Mouse (Mus musculus) liver, embryonic 11.5 days (tissue): ENCODE data around the gene Snd1. TPM values are rescaled to one million over a fixed set of nuclear protein-coding genes. Genes with fewer than 3 reads are reported as not detected.
"Not testable (repeated sequence)": the region's sequence is repeated elsewhere in the genome, so short reads cannot be mapped to it uniquely, and the experiment has no call there.

Experiments
- ATAC-seq: fragments of 200-750 bp; cut with Nextera tagmentation; replicated peaks from 2 replicates; pipeline ENCODE4 v1.8.0; 2017; ENCODE audit warnings: moderate number of reproducible peaks, mild to moderate bottlenecking, moderate TSS enrichment, moderate library complexity; ENCODE audit not compliant: low FRiP score
- DNase-seq: peaks from one replicate; pipeline ENCODE4 v3.0.0-alpha.2; 2017; ENCODE audit warnings: low spot score
- H3K27ac ChIP-seq: fragments of 300-500 bp; sonication (generic); 2 replicates; pipeline ENCODE4 v1.5.1; 2014; ENCODE audit warnings: mild to moderate bottlenecking, low read depth, low read length, control low read depth
- H3K27me3 ChIP-seq: fragments of 300-500 bp; sonication (generic); replicated peaks from 2 replicates; pipeline ENCODE4 v1.6.1; 2014; ENCODE audit warnings: low read length, mixed read lengths; ENCODE audit not compliant: control insufficient read depth, insufficient read depth
- H3K36me3 ChIP-seq: fragments of 300-500 bp; sonication (generic); 2 replicates; pipeline ENCODE4 v1.6.1; 2014; ENCODE audit warnings: mild to moderate bottlenecking, low read length, moderate library complexity, mixed read lengths; ENCODE audit not compliant: control insufficient read depth, insufficient read depth
- H3K4me1 ChIP-seq: fragments of 300-500 bp; sonication (generic); replicated peaks from 2 replicates; pipeline ENCODE4 v1.6.1; 2014; ENCODE audit warnings: low read length, mixed read lengths; ENCODE audit not compliant: control insufficient read depth, insufficient read depth
- H3K4me2 ChIP-seq: fragments of 300-500 bp; sonication (generic); 2 replicates; pipeline ENCODE4 v1.6.1; 2014; ENCODE audit warnings: mild to moderate bottlenecking, control low read depth, moderate library complexity
- H3K4me3 ChIP-seq: fragments of 300-500 bp; sonication (generic); 2 replicates; pipeline ENCODE4 v1.5.1; 2014; ENCODE audit warnings: low read depth, low read length, control low read depth
- H3K9ac ChIP-seq: fragments of 300-500 bp; sonication (generic); 2 replicates; pipeline ENCODE4 v1.6.1; 2014; ENCODE audit warnings: low read depth, low read length, control low read depth
- H3K9me3 ChIP-seq: fragments of 300-500 bp; sonication (generic); 2 replicates; pipeline ENCODE4 v1.6.1; 2016; ENCODE audit warnings: low read length, inconsistent platforms, mixed read lengths; ENCODE audit not compliant: control insufficient read depth
- WGBS: fragments of 180-500 bp; shearing (Covaris S2); extraction: QIAGEN DNeasy Blood & Tissue Kit; methylation state at CpG from one replicate; pipeline ENCODE4 v1.1.7; 2014; 5-methylcytosine and 5-hydroxymethylcytosine counted together
- polyA plus RNA-seq: library from polyadenylated mRNA; unstranded; fragments of >200 nt; fragmentation: Nextera tagmentation; extraction: Ambion mirVana; gene quantifications from 2 replicates; pipeline ENCODE4 v1.2.1, GENCODE M21; 2014

The Snd1 gene
- polyA plus RNA-seq, 1 experiment from 2014 or later: 107 TPM

DNA sequence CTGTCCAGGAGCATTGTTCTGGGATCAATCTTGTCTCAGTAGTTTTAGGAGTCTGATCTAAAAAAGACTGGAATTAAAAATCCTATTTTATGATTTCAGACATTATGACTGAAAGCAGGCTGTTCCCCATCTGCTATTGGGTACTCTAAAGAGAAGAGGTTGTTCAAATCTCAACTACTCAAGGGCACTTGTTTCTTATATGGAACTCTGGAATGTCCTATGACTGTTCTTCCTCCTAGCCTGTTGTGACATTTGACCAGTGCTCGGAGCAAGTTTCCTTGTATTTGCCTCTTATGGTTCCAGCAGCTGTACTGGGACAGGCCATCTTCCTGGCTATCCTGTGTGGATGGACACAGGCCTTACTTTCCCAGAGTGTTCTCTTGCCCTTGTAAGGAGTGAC is 42.1 kb downstream of the Snd1 start:
- peaks cover 23% of the 10 kb centered on the region for H3K36me3 ChIP-seq
- H3K9ac ChIP-seq: no peak overlapping the region
- H3K9me3 ChIP-seq: no peaks in the 10 kb centered on the region
- H3K4me3 ChIP-seq: no peak overlapping the region
- H3K4me2 ChIP-seq: no peak overlapping the region
- no peaks in the 10 kb centered on the region for H3K4me1 ChIP-seq
- no peak for DNase-seq
- no peak overlapping the region for H3K27ac ChIP-seq
- 74% methylated on average over 1 of the region's 1 CpGs for WGBS
- no peak for ATAC-seq
- no peaks in the 10 kb centered on the region for H3K27me3 ChIP-seq

DNA sequence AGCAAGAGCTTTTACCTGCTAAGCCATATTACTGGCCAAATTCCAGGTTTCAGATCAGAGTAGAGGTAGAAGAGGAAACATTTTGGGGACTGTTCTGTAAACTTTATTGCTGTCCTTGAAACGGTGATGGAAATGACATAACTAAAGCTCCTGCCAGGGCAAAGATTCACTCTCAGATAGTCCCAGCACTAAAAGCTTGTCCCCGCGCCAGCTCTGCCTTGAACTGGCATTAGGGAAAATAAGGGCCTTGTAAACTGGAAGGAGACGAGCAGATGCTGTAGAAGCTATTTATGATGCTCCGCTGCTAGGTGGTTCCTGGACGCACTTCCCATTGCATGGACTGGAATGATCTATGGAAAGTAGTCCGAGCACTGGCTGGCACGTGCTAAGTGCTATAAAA is 44.5 kb downstream of the Snd1 start:
- Histone ChIP-seq H3K36me3 (peaks cover 23% of the 10 kb centered on the region), H3K4me2 (no peak overlapping the region), H3K9me3 (no peaks in the 10 kb centered on the region), H3K4me3 (no peak overlapping the region), H3K27ac (no peak overlapping the region), H3K4me1 (no peaks in the 10 kb centered on the region), H3K9ac (no peak overlapping the region), H3K27me3 (no peaks in the 10 kb centered on the region)
- DNase-seq: no peak
- no peak for ATAC-seq
- 92% methylated on average over 8 of the region's 8 CpGs for WGBS

DNA sequence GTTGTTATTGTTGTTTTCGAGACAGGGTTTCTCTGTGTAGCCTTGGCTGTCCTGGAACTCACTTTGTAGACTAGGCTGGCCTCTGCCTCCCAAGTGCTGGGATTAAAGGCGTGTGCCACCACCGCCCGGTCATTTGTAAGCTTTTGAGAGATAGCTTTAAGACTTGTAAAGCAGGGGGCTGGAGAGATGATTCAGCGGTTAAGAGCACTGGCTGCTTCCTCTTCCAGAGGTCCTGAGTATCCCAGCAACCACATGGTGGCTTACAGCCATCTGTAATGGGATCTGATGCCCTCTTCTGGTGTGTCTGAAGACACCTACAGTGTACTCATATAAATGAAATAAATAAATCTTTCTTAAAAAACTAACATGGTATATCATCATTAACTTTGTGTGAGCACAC is 45.8 kb downstream of the Snd1 start:
- not testable (repeated sequence) for H3K4me3 ChIP-seq, H3K27me3 ChIP-seq, H3K4me1 ChIP-seq, H3K9me3 ChIP-seq, H3K27ac ChIP-seq, H3K4me2 ChIP-seq, H3K9ac ChIP-seq, DNase-seq, ATAC-seq
- peaks cover 30% of the 10 kb centered on the region for H3K36me3 ChIP-seq
- WGBS: 61% methylated on average over 5 of the region's 5 CpGs

DNA sequence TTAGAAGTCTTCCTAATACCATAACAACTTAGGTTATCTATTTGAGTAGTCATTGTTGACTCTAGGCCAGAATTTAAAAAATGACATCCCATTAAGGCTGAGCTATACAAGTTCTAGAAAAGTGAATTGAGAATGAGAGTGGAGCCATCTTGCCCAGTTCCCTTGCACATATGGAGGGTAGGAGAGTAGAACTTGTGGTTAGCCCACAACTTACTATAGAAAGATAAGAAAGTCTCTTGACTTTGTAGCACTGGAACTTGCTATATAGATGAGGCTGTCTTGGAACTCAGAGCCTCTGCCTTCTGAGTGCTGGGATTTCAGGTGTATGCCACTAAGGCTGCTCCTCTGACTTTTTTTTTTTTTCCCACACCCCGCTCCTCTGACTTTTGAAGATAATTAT is 46.5 kb downstream of the Snd1 start:
- H3K9me3 ChIP-seq: no peaks in the 10 kb centered on the region
- no peak overlapping the region for H3K27ac ChIP-seq
- 86% methylated on average over 1 of the region's 1 CpGs for WGBS
- H3K9ac ChIP-seq: no peak overlapping the region
- no peak overlapping the region for H3K4me2 ChIP-seq
- H3K27me3 ChIP-seq: no peaks in the 10 kb centered on the region
- ATAC-seq (no peak), DNase-seq (no peak)
- peaks cover 36% of the 10 kb centered on the region for H3K36me3 ChIP-seq
- no peaks in the 10 kb centered on the region for H3K4me1 ChIP-seq
- H3K4me3 ChIP-seq: no peak overlapping the region

DNA sequence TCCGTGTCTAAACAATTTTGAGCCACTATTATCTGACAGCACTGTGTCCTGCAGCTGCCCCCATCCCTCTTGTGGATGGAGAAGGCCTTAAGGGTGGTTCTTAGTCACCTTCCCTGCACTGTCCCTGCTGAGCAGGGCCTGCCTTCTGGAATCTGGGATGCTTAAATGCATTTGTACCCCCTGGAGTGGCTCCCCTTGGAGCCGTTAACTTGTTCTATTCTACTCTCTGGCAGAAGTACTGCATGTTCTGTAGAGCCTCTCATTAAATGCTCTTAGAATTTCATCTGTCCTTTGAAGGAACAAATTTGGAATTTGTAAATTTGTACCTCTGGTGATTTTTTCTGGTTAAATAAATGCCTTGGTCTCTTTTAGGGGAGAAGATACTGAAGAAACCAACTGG is 50.6 kb downstream of the Snd1 start:
- Histone ChIP-seq H3K27me3 (no peaks in the 10 kb centered on the region), H3K36me3 (peaks cover 36% of the 10 kb centered on the region), H3K27ac (no peak overlapping the region), H3K4me2 (no peak overlapping the region), H3K4me3 (no peak overlapping the region), H3K4me1 (no peaks in the 10 kb centered on the region), H3K9me3 (no peaks in the 10 kb centered on the region), H3K9ac (no peak overlapping the region)
- DNase-seq (no peak), ATAC-seq (no peak)
- WGBS: 94% methylated on average over 2 of the region's 2 CpGs

DNA sequence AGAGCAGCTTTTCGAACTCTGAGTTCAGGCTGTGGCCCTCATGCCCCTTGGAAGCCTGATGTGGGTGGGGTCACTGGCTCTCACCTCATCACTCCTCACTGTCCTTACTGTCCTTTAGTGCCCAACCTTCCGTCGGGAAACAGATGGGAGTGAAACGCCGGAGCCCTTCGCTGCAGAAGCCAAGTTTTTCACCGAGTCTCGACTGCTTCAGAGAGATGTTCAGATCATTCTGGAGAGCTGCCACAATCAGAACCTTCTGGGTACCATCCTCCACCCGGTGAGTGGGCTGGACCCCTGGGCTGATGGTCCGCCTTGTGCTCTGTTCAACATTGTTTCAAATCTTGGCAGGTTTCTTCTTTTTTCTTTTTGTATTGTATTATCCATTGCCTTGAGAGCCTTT is 52.5 kb downstream of the Snd1 start:
- Histone ChIP-seq H3K27ac (no peak overlapping the region), H3K4me2 (no peak overlapping the region), H3K9ac (no peak overlapping the region), H3K4me3 (no peak overlapping the region), H3K27me3 (no peaks in the 10 kb centered on the region), H3K36me3 (peaks cover 40% of the 10 kb centered on the region), H3K4me1 (no peaks in the 10 kb centered on the region), H3K9me3 (no peaks in the 10 kb centered on the region)
- DNase-seq (no peak), ATAC-seq (no peak)
- WGBS: 93% methylated on average over 10 of the region's 10 CpGs

GRCm38 (mm10) chr6:28528208-28528607 is 53.3 kb downstream of the Snd1 start:
- no peak for DNase-seq

GRCm38 (mm10) chr6:28536464-28536863 is 61.5 kb downstream of the Snd1 start:
- H3K4me2 ChIP-seq: no peak overlapping the region
- H3K27me3 ChIP-seq: no peaks in the 10 kb centered on the region
- no peak overlapping the region for H3K4me3 ChIP-seq
- ATAC-seq (no peak), DNase-seq (no peak)
- peaks cover 9% of the 10 kb centered on the region; the same call in 1 of the 2 replicates for H3K36me3 ChIP-seq
- no peak overlapping the region for H3K27ac ChIP-seq
- no peak overlapping the region for H3K9ac ChIP-seq
- no peaks in the 10 kb centered on the region for H3K9me3 ChIP-seq
- H3K4me1 ChIP-seq: no peaks in the 10 kb centered on the region
- 89% methylated on average over 5 of the region's 5 CpGs for WGBS

More at GRCm38 (mm10) chr6:28528208-28528607, 53.3 kb downstream of the Snd1 start:
- H3K4me1 ChIP-seq: no peaks in the 10 kb centered on the region
- no peak for ATAC-seq
- 89% methylated on average over 6 of the region's 6 CpGs for WGBS
- no peaks in the 10 kb centered on the region for H3K27me3 ChIP-seq
- H3K9ac ChIP-seq: no peak overlapping the region
- H3K36me3 ChIP-seq: peaks cover 35% of the 10 kb centered on the region
- H3K4me2 ChIP-seq: no peak overlapping the region
- H3K9me3 ChIP-seq: no peaks in the 10 kb centered on the region
- no peak overlapping the region for H3K27ac ChIP-seq
- no peak overlapping the region for H3K4me3 ChIP-seq

GRCm38 (mm10) chr6:28537851-28538527 is 63.0 kb downstream of the Snd1 start:
- Histone ChIP-seq H3K27me3 (no peaks in the 10 kb centered on the region), H3K9ac (no peak overlapping the region), H3K27ac (no peak overlapping the region), H3K4me3 (no peak overlapping the region), H3K4me2 (no peak overlapping the region), H3K36me3 (peaks cover 9% of the 10 kb centered on the region; the same call in 1 of the 2 replicates), H3K9me3 (no peaks in the 10 kb centered on the region), H3K4me1 (no peaks in the 10 kb centered on the region)
- no peak for ATAC-seq
- DNase-seq: no peak
- WGBS: 86% methylated on average over 10 of the region's 10 CpGs
